Mouse (Mus musculus): ENCODE data around the gene Ttc14.

The Ttc14 gene

GRCm38 (mm10) chr3:33799617-33800512 is at the start of gene Ttc14:
TSS of gene Ttc14 (plus strand) at chr3:33799832.
- peak; percentile 98 for DNase-seq (ENCODE audit: low read depth, low spot score)

- no peak for DNase-seq (ENCODE audit: low read depth, low spot score)
Measured at GRCm38 (mm10) chr3:33790975-33791374, 8.7 kb upstream of the Ttc14 start.

- peak; percentile 70 for DNase-seq (ENCODE audit: low read depth, low spot score)
Measured at GRCm38 (mm10) chr3:33800513-33800820, 835 bp downstream of the Ttc14 start.

GRCm38 (mm10) chr3:33807151-33807550 is 7.5 kb downstream of the Ttc14 start:
- no peak for DNase-seq (ENCODE audit: low read depth, low spot score)

DNA sequence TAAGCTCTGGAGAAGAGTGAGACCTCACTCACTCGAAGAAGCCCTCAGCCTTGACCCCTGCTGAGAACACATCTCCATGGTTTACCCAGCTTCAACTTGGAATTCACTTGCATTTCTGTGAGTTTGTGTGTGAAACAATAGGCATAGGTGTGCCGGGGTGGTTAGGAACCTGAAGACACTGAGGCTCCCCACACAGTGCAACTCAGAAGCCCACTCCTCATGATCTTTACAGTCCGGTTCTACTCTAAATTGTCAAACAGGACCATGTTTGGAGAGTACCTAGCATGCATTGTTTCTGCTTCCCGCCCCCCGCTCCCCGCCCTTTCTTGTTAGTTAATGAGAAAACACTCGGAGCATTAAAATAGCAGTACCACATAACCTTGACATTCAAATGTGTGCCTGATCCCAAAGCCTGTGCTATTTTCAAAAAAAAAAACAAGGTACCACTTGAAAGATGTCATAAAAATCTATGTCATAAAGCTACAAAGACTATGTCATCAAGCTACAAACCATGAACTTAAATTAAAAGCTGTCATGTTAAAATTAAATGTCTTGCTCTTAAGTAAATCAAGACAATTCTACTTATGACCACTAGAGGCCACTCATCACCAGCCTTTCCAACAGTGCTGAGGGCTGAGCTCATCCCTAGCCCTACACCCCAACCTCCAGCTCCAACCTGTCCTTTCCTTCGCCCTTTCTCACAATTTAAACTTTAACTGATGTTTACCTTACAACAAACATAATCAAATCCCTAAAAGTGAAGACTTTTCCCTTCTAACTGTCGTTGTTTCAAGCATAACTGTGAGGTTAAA is 24.7 kb downstream of the Ttc14 start:
- peak; percentile 69 for DNase-seq (ENCODE audit: low read depth, low spot score)

GRCm38 (mm10) chr3:33832351-33832750 is 32.7 kb downstream of the Ttc14 start:
- no peak for DNase-seq (ENCODE audit: low read depth, low spot score)

- DNase-seq (ENCODE audit: low read depth, low spot score), result no peak
Measured at GRCm38 (mm10) chr3:33836576-33836975, 36.9 kb downstream of the Ttc14 start.

- DNase-seq (ENCODE audit: low read depth, low spot score), result peak; percentile 47
Measured at GRCm38 (mm10) chr3:33838877-33839276, 39.2 kb downstream of the Ttc14 start.

DNA sequence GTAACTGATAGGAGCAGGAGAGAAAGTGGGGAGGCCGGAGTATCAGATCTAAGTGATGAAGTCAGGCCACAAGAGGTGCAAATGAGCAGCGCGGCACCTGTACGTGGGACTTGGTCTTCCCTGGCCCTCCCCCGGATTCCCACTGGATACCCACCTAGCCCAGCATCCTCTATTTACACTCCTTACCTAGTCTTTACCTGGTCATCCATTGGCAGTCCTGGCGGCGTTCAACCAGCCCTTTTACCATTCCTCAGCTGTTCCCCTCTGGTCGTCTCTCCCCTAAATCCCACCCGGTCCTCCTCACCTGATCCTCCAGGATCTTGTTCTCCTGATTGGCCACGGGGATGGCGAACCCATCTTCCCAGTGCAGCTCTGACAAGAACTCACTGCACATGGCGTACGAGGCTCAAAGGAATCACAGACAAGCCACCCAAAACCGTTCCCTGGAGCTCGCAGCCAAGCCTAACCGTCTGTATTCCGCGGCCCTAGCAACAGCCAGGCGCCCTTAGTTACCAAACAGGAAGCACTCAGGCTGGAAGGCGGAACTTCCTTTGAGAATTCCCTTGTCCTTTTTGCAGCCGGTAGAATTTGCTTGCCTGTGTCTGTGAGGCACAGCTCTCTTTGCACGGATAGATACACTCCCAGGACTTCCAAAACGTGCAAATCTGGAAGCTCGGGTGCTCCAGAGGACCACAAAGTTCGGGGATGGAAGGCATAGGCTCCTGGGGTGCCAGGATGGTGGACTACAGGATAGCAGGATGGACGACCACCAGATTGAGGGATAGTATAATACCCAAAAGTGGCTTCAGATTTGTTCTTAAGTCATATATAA is 44.4 kb downstream of the Ttc14 start, which contains the start of gene Ccdc39:
Ccdc39 (minus strand) TSS at position 510 of the 832 bp plus-strand sequence.
- peak; percentile 80 for DNase-seq (ENCODE audit: low read depth, low spot score)

DNA sequence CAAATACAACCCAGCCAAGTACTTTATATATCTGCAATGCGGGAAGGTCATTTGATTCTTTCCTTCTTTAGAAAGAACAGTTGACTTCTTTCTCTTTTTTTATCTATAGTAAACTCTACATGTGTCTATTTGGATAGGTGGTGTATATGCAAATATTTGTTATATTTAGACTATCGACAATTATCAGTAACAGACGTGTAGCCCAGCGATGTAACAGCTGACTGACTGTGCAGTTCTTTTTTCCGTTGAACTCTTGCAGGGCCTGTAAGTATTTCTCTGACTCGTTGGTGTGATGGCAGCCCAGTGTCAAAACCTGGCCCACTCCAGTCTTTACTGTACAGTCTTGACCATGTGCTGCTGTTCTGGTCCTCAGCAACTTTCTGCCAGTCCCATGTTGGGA is 47.0 kb downstream of the Ttc14 start:
- no peak for DNase-seq (ENCODE audit: low read depth, low spot score)

- DNase-seq (ENCODE audit: low read depth, low spot score), result no peak
Measured at GRCm38 (mm10) chr3:33850856-33851255, 51.2 kb downstream of the Ttc14 start.

DNA sequence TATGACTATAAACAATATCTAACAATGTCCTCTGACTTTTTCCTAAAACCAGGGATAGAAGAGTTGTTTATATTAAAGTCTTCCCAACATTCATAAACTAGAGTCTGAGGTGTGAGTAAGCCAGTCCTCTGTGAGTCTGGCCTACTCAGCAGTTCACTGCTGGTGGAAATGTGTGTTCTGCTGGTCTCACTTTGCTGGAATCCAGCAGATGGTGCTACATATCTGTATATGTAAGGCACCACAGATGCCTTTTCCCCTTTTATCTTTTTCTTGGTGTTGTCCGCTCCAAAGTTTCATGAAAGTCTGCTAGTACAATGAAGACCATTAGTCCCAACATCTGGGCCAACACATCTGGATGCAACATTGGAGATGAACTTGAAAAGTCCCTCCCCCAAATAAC is 53.4 kb downstream of the Ttc14 start:
- no peak for DNase-seq (ENCODE audit: low read depth, low spot score)

DNA sequence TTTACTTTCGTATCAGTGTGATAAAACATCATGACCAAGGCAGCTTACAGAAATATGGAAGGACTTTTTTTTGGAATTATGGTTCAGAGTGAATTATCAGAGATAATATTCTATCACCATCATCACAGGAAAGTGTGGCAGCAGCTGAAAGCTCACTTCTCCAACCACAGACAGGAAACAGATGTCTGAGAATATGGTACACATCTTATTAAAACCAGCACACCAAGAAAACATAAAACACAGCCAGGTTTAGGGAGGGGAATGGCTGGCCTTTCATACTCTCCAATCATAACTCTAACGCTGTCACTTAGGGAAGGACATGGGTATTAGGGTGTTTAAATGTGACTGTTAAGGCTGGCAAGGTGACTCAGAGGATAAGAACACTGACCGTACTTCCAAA is 59.3 kb downstream of the Ttc14 start:
- no peak for DNase-seq (ENCODE audit: low read depth, low spot score)

DNA sequence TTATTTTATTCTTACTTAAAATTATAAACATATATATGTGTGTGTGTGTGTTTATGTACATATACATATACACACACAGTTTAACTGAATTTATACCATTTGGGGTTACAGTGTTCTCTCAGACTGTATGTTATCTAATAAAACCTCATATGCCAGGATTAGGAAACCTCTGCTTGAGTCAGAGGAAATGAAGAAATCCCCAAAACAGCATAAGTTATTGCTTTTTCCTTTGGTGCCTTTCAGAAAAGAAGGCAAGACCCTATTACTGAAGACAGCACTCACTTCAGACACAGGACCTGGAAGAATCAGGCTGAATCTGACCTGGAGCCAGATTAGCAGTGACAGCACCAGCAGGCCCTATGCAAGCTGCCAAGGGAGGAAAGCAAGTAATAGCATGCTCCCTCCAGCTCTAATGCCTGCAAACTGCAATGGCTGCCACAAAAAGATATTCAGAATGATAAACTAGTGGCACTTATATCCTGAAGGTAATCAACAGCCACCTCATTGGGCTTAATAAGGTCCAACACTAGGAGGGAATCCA is 64.4 kb downstream of the Ttc14 start:
- DNase-seq (ENCODE audit: low read depth, low spot score), result no peak

Measured in R1 (cell line).